Mouse (Mus musculus): ENCODE measurements at regions not wholly inside any gene's neighbourhood (a gene's known extent, or its start where the extent isn't known, plus 50 kb on each side); places are given as distances from the start of the nearest gene placed in this dataset.

DNA sequence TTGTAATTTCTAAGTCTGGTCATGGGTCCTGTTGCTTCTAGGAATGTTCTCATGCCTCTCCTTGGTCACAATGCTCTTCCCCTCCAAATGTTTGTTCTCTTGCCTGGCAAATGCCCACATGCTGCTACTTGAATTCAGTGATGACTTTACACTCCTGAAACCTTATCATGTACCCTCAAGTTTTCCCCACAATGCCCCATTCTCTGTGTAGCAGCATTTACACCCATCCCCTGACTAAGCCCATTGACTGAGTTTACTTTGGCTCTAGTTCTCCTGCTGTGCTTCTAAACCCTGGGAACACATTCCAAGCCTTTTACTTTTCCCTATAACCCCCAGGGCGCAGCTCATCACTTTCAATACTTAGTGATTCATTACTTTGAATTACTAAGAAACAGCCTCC lies 110.5 kb upstream of the Tmem108 start:
- TF ChIP-seq CTCF (IDR thresholded peaks at IDR 0.05; ENCODE audit: control insufficient read depth, insufficient read depth, insufficient replicate concordance, low read depth, low read length) (no peak), POLR2A (IDR thresholded peaks at IDR 0.05; ENCODE audit: control insufficient read depth, low read depth, low read length) (no peak)
